Mouse (Mus musculus): ENCODE data around the gene BC117090. TPM values are rescaled to one million over a fixed set of nuclear protein-coding genes. Genes with fewer than 3 reads are reported as not detected.
"Not testable (repeated sequence)": the region's sequence is repeated elsewhere in the genome, so short reads cannot be mapped to it uniquely, and the experiment has no call there.

The BC117090 gene
- not detected in 2 replicates for polyA plus RNA-seq (2011; ENCODE audit: insufficient read length, low read depth, missing spikeins)

GRCm38 (mm10) chr16:36334232-36334631 is at the start of gene BC117090:
Gene BC117090, minus strand, starts transcription at chr16:36334332.
- Histone ChIP-seq H3K27ac (ENCODE audit: insufficient read depth, low read length) (no peak within 1 kb of the TSS), H3K4me1 (ENCODE audit: control insufficient read depth, insufficient read depth, low read length) (no peaks in the 10 kb centered on the region), H3K4me3 (ENCODE audit: insufficient read depth, low read length) (no peak within 1 kb of the TSS)
- TF ChIP-seq POLR2A (IDR thresholded peaks at IDR 0.05; ENCODE audit: low read depth, low read length): no peak
- no peak for TF ChIP-seq CTCF (IDR thresholded peaks at IDR 0.05; ENCODE audit: borderline replicate concordance, insufficient read depth, low read length)

DNA sequence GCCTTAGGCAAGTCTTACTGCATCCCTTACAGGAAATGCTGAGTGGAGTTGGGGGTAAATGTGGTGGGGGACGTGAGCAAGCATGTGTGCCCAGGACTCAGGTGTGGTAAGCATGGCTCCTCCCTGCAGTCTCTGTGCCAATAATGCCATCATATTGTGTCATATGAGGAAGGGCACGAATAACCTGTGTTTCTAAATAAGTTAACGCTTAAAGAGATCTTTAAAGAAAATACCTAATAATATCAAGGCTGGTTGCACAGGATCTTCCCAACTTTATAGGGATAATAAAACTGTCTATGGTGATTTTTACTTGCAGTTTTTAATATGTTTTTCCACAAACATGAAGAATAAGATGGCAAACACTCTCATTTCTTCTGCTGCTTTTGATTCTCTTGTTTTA is 33.5 kb upstream of the BC117090 start, which contains the start of gene BC100530:
Gene BC100530 (minus strand): TSS at position 101 of the 400 bp plus-strand sequence.
- H3K4me3 ChIP-seq (ENCODE audit: insufficient read depth, low read length); H3K4me1 ChIP-seq (ENCODE audit: control insufficient read depth, insufficient read depth, low read length); H3K27ac ChIP-seq (ENCODE audit: insufficient read depth, low read length): not testable (repeated sequence)

DNA sequence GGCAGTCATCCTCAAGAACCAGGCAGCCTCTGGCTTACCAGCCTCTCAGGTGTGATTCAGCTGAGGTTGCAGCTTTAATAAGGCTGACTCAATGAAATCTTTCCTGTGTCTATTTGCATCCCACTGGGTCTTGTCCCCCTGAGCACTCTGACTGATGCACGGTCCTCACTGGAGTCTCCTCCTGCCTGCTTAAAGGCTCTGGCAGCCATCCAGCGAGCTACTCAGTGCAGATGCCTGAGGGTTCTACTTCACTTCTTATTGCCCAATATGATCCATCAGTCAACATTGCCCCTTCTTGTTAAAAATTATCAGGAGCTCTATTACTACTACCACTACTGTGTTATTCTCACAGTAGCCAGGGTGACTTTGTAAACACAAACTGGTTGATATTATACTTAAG is 3.0 kb upstream of the BC117090 start:
- Histone ChIP-seq H3K27ac (ENCODE audit: insufficient read depth, low read length) (no peak overlapping the region), H3K4me3 (ENCODE audit: insufficient read depth, low read length) (no peak overlapping the region), H3K4me1 (ENCODE audit: control insufficient read depth, insufficient read depth, low read length) (no peaks in the 10 kb centered on the region)
- TF ChIP-seq POLR2A (IDR thresholded peaks at IDR 0.05; ENCODE audit: low read depth, low read length) (no peak), CTCF (IDR thresholded peaks at IDR 0.05; ENCODE audit: borderline replicate concordance, insufficient read depth, low read length) (no peak)

DNA sequence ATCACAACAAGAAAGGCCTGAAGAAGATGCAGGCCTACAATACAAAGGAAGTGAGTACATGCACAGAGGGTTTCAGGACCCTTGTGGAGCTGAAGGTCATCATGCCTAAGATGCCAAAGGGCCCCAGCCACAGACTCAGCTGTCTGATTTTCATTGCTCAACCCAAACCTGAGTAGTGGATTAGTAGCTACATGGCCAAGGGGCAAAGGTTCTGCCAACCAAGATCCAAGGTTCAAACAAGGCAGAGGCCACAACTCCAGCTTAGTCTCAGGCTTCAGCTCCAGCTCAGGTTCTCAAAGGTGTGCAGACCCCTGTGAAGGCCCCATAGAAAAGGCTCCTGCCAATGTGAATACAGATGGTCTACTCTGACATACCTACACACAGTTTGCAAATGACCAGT is 14.8 kb downstream of the BC117090 start:
- Histone ChIP-seq H3K27ac (ENCODE audit: insufficient read depth, low read length) (no peak overlapping the region), H3K4me3 (ENCODE audit: insufficient read depth, low read length) (no peak overlapping the region)
- TF ChIP-seq POLR2A (IDR thresholded peaks at IDR 0.05; ENCODE audit: low read depth, low read length) (no peak), CTCF (IDR thresholded peaks at IDR 0.05; ENCODE audit: borderline replicate concordance, insufficient read depth, low read length) (no peak)

DNA sequence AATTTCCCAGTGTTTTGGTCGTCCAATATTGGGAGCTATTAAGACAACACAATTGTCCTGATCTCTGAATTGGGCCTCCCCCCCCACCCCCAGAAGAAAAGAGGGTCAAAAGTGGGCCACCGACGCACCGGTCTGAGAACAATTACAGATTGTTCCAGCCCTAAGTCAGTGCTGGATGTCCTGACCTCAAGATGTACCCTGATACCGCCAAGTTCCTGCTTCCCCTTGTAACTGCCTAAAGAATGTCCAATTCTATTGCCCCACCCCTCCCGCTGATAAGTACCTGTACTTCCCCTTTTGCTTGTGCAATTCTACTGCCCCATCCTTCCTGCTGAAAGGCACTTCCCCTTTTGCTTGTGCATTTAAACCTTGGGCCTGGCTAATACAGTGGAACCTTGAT is 18.0 kb downstream of the BC117090 start:
- not testable (repeated sequence) for H3K27ac ChIP-seq (ENCODE audit: insufficient read depth, low read length); H3K4me3 ChIP-seq (ENCODE audit: insufficient read depth, low read length); H3K4me1 ChIP-seq (ENCODE audit: control insufficient read depth, insufficient read depth, low read length)

More for the DNA sequence above, 14.8 kb downstream of the BC117090 start:
- H3K4me1 ChIP-seq (ENCODE audit: control insufficient read depth, insufficient read depth, low read length): no peaks in the 10 kb centered on the region

- TF ChIP-seq CTCF (IDR thresholded peaks at IDR 0.05; ENCODE audit: borderline replicate concordance, insufficient read depth, low read length) (no peak), POLR2A (IDR thresholded peaks at IDR 0.05; ENCODE audit: low read depth, low read length) (no peak)
- no peaks in the 10 kb centered on the region for H3K4me1 ChIP-seq (ENCODE audit: control insufficient read depth, insufficient read depth, low read length)
- no peak overlapping the region for H3K4me3 ChIP-seq (ENCODE audit: insufficient read depth, low read length)
- no peak overlapping the region for H3K27ac ChIP-seq (ENCODE audit: insufficient read depth, low read length)
These were observed 26.5 kb downstream of the BC117090 start for GRCm38 (mm10) chr16:36307631-36308030.

DNA sequence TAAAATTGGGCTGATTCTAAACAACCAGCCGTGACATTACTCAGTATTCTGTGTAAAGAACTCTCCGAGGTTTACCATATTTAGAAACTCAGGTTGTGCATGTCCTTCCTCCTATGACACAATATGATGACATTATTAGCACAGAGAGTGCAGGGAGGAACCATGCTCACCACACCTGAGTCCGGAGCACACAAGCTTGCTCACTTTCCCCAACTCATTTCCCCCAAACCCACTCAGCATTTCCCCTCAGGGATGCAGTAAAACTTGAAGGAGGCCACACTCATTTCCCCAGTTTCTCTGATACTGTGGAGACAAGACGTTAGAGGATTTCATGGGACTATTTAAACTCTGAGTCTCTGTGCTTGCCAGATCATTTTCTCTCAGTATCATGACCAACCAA is 45.0 kb downstream of the BC117090 start:
- Histone ChIP-seq H3K4me3 (ENCODE audit: insufficient read depth, low read length) (no peak overlapping the region), H3K27ac (ENCODE audit: insufficient read depth, low read length) (no peak overlapping the region), H3K4me1 (ENCODE audit: control insufficient read depth, insufficient read depth, low read length) (no peaks in the 10 kb centered on the region)
- no peak for TF ChIP-seq POLR2A (IDR thresholded peaks at IDR 0.05; ENCODE audit: low read depth, low read length)
- TF ChIP-seq CTCF (IDR thresholded peaks at IDR 0.05; ENCODE audit: borderline replicate concordance, insufficient read depth, low read length): no peak

- H3K4me3 ChIP-seq (ENCODE audit: insufficient read depth, low read length); H3K4me1 ChIP-seq (ENCODE audit: control insufficient read depth, insufficient read depth, low read length); H3K27ac ChIP-seq (ENCODE audit: insufficient read depth, low read length): not testable (repeated sequence)
These were observed 57.3 kb downstream of the BC117090 start, which contains the start of gene Stfa1 for GRCm38 (mm10) chr16:36276796-36277195. Gene Stfa1, plus strand, starts transcription at chr16:36276951.

Other genes starting within 250 kb of the BC117090 start
- not detected in 2 replicates for gene Csta1, start 203.1 kb downstream of the BC117090 start, polyA plus RNA-seq (2011; ENCODE audit: insufficient read length, low read depth, missing spikeins)
- not detected in 2 replicates for gene Stfa2l1, start 177.5 kb downstream of the BC117090 start, polyA plus RNA-seq (2011; ENCODE audit: insufficient read length, low read depth, missing spikeins)
- gene Gm5483, start 150.1 kb downstream of the BC117090 start, polyA plus RNA-seq (2011; ENCODE audit: insufficient read length, low read depth, missing spikeins): not detected in 2 replicates
- not detected in 2 replicates for gene Gm5416, start 123.9 kb downstream of the BC117090 start, polyA plus RNA-seq (2011; ENCODE audit: insufficient read length, low read depth, missing spikeins)
- not detected in 2 replicates for gene 2010005H15Rik, start 112.9 kb downstream of the BC117090 start, polyA plus RNA-seq (2011; ENCODE audit: insufficient read length, low read depth, missing spikeins)
- not detected in 2 replicates for gene Stfa1, start 57.4 kb downstream of the BC117090 start, polyA plus RNA-seq (2011; ENCODE audit: insufficient read length, low read depth, missing spikeins)
- not detected in 2 replicates for gene BC100530, start 33.4 kb upstream of the BC117090 start, polyA plus RNA-seq (2011; ENCODE audit: insufficient read length, low read depth, missing spikeins)
- not detected in 2 replicates for gene Stfa2, start 74.1 kb upstream of the BC117090 start, polyA plus RNA-seq (2011; ENCODE audit: insufficient read length, low read depth, missing spikeins)
- not detected in 2 replicates for gene Stfa3, start 121.1 kb upstream of the BC117090 start, polyA plus RNA-seq (2011; ENCODE audit: insufficient read length, low read depth, missing spikeins)
- not detected in 2 replicates for gene Casr, start 227.8 kb upstream of the BC117090 start, polyA plus RNA-seq (2011; ENCODE audit: insufficient read length, low read depth, missing spikeins)